Mouse (Mus musculus) gastrocnemius, postnatal 36 days (tissue): ENCODE measurements around the gene Rnasek. TPM values are rescaled to one million over a fixed set of nuclear protein-coding genes. Genes with fewer than 3 reads are reported as not detected.

Source experiments
- DNase-seq, 2 experiments: peaks; one replicate each; pipeline ENCODE4 v3.0.0; 2022
- intact Hi-C: fragments of 180-260 bp; cut with DNase I; formaldehyde crosslinking; loops from one replicate; pipeline ENCODE4 v1.15.1; 2025
- total RNA-seq, 2 experiments: library from RNA; stranded (reverse); gene quantifications; 2 replicates each; pipeline ENCODE4 v1.2.3; 2021

The Rnasek gene
- total RNA-seq, 2 experiments from 2014 or later: 94.6 to 110 TPM

GRCm38 (mm10) chr11:70238591-70239440 is 826 bp downstream of the Rnasek start:
- peak in 1 of 2 experiments; percentile 22 for DNase-seq
- intact Hi-C loops: no loop called here

- intact Hi-C loops: no loop called here
- DNase-seq: peak; percentile 97 to 98
These were observed 2.0 kb downstream of the Rnasek start, which contains the start of gene 0610010K14Rik for GRCm38 (mm10) chr11:70237457-70238167. Gene 0610010K14Rik, minus strand, starts transcription at chr11:70237914.

DNA sequence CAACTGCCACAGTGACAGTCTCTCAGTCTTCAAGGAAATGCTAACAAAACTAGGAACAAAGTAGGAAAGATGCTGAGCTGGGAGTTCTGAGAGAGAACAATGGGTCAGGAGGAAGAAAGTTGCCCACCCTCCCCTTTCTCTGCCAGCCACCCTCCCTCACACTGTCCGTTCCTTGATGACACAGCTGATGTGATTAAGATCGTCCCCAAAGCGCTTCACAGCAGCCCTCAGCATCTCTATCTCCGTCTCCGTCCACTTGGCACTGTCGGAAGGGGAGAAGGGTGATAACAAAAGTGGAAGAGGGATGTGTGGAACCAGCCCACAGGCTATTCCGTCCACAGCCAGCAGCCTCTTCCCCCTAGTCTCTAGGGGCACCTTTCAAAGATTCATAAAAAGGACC is 2.9 kb downstream of the Rnasek start:
- intact Hi-C loops: no loop called here
- DNase-seq: no peak

GRCm38 (mm10) chr11:70235254-70235900 is 4.3 kb downstream of the Rnasek start:
- no peak for DNase-seq
- intact Hi-C loops: no loop called here

- intact Hi-C loops: loop anchor here (5.0 kb wide), 1 partner anchor 73 kb away; no protein-coding TSS in a partner anchor
- no peak for DNase-seq
These were observed 5.1 kb downstream of the Rnasek start for GRCm38 (mm10) chr11:70234497-70234896.

- intact Hi-C loops: loop anchor here (5.0 kb wide), 1 partner anchor 73 kb away; no protein-coding TSS in a partner anchor
- peak; percentile 55 to 61 for DNase-seq
These were observed 5.6 kb downstream of the Rnasek start for GRCm38 (mm10) chr11:70234037-70234436.

DNA sequence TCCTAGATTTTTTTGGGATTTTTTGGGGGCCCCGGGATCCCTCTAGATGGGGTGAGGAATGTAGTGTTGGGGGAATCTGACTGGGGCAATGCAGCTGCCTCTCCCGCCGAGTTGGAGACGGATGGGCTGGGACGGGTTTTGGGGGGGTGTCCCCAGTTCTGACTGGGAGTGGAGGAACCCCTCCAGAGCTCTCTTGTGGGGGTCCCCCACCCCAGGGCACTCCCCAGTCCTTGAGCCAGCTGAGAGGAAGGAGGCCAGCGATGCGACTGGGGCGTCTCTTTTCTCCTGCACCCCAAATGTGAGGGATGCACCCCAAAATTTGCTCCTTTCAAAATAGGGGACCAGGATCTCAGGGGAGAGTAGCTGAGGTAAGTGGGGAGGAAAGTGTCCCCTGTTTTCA is 6.6 kb downstream of the Rnasek start:
- DNase-seq: peak in 1 of 2 experiments; percentile 34
- intact Hi-C loops: loop anchor here (5.0 kb wide), 1 partner anchor 74 kb away; no protein-coding TSS in a partner anchor

GRCm38 (mm10) chr11:70232546-70232945 is 7.1 kb downstream of the Rnasek start:
- intact Hi-C loops: loop anchor here (5.0 kb wide), 1 partner anchor 75 kb away; no protein-coding TSS in a partner anchor
- DNase-seq: peak in 1 of 2 experiments; percentile 74

DNA sequence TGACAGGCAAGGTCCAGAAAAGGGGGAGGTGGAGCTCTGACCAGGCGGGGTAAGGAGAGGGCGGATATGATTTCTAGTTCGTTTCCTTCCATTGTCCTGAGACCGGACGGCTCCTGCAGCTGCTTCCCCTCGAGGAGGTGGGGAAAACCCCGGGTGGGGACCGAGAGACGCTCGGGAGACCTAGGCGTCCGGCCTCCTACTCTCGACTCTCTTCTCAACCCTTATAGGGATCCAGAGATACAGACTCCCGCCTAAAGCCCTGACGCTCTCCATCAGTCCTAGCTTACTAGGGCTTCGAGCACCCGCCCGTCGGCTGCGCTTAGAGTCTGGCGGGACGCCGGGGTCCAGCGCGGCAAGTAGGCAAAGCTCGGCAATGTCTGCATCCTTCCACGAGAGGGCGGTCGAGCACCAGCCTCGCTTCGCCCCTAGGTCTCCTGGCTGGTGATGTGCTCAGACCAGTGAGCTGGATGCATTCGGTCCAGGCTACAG is 9.4 kb downstream of the Rnasek start:
- intact Hi-C loops: loop anchor here (5.0 kb wide), 1 partner anchor 77 kb away; no protein-coding TSS in a partner anchor
- peak; percentile 83 to 84 for DNase-seq

GRCm38 (mm10) chr11:70229260-70230010 is 10.2 kb downstream of the Rnasek start, which contains the start of gene Bcl6b:
Gene Bcl6b, minus strand, starts transcription at chr11:70229798.
- no peak for DNase-seq
- intact Hi-C loops: loop anchor here (5.0 kb wide), 1 partner anchor 78 kb away; no protein-coding TSS in a partner anchor

DNA sequence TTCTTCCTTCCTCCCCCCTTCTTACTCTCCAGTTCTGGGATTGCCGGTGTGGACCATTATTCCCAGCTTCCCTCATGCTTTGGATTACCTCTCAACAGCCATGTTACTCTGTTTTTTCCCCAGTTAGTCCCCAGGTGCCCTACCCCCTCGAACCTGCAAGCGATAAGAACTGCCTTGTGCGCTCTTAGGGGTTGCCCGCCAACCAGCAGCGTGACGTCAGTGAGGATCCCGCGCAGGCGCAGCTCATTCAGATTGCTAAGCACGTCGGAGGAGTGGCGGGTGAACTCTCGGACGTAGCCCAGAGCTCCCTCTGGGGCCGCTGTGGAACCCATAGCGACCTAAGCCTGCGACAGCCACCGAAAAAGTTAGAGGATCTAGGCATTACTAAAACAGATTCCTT is 10.8 kb downstream of the Rnasek start:
- intact Hi-C loops: no loop called here
- DNase-seq: peak; percentile 76 to 80

DNA sequence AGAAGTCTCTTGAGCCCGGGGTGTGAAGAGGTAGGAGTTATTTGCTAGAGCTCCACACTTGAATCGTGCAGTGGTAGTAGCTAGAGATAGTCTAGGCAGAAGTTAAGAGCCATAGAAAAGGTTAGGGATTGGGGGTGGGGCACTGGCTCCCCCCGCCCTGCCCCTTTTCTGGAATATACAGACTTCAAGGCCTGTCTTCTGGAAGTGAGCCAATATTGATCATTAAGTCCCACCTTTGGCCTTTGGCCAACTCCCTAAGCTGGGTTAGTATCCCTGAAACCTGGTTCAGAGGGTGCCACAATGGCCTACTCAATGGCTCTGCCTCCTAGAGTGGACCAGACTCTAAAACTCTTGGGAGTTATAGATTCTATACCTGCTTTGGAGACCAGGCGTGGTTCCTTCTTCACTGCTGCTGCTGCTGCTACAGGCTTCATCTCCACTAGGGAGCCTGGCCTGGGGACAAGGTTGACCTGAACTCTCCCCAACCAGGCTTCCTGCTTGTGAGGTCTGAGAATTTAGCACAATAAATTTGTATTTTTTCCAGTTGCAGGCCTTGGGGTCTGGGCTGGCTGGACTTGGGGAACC is 11.9 kb downstream of the Rnasek start:
- intact Hi-C loops: no loop called here
- DNase-seq: no peak

DNA sequence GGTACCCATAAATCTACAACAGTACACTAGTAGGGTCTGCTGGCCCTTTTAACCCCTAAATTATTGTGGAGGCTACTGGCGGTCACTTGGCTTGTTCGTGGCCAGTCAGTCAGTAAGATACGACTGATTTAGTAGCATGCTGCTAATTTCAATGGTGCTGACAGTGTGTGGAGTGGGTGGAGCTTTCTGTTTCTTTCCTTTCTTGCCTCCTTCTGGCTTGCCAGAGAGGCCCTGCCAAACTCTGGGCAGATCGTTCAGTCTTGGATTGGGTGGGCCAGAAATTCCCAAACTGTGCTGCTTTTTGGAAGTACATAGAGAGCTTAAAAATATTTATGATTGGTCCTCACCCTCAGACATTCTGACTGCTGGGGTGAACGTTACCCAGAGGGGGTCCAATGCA is 12.5 kb downstream of the Rnasek start:
- no peak for DNase-seq
- intact Hi-C loops: no loop called here

DNA sequence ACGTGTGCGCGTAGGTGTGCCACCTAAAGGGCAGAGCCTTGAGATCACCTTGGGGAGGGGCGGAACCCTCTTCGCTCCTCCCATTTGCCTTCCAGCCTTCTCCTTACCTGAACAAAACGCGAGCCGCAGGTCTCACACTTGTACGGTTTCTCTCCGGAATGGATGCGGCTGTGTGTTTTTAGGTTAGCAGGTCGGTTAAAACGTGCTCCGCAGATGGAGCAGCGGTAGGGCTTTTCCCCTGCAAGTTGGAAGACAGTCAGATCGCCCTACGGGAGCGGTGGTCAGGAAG is 13.1 kb downstream of the Rnasek start:
- intact Hi-C loops: no loop called here
- DNase-seq: no peak

DNA sequence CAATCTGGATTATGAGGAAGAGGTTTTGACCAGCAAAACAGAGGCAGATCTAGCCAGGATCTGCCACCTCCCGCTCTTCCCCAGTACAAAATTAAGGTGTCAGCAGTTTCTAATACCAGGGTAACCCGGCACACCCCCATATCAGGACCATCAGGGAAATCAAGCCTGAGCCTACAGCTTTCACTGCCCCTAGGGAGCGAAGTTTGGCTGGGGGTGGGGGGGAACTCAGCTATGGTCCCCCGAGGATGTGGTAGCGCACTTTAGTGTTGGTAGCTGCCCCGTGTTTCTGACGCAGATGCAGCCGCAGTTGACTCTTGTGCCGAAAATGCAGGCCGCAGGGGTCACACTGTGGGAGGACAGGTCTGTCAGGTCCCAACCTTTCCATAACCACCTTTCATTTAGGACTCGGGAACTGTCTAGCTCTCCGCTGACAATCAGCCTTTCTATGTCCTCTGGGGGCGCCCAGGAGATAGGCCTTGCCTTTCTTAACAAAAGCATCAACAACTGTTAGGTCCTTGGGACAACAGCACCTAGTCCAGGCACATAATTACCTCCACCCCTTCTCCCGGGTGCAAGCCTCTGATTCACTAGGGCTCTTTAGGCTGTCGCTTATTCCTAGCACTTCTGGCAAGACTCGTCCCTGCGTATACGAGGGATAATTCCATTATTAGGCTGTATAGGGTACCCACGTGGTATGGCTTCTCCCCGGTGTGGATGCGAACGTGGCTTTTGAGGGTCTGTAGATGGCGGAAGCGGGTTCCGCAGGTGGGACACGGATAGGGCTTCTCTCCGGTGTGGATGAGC is 13.6 kb downstream of the Rnasek start:
- DNase-seq: no peak
- intact Hi-C loops: no loop called here

- DNase-seq: no peak
- intact Hi-C loops: no loop called here
These were observed 15.9 kb downstream of the Rnasek start for GRCm38 (mm10) chr11:70223724-70224123.

DNA sequence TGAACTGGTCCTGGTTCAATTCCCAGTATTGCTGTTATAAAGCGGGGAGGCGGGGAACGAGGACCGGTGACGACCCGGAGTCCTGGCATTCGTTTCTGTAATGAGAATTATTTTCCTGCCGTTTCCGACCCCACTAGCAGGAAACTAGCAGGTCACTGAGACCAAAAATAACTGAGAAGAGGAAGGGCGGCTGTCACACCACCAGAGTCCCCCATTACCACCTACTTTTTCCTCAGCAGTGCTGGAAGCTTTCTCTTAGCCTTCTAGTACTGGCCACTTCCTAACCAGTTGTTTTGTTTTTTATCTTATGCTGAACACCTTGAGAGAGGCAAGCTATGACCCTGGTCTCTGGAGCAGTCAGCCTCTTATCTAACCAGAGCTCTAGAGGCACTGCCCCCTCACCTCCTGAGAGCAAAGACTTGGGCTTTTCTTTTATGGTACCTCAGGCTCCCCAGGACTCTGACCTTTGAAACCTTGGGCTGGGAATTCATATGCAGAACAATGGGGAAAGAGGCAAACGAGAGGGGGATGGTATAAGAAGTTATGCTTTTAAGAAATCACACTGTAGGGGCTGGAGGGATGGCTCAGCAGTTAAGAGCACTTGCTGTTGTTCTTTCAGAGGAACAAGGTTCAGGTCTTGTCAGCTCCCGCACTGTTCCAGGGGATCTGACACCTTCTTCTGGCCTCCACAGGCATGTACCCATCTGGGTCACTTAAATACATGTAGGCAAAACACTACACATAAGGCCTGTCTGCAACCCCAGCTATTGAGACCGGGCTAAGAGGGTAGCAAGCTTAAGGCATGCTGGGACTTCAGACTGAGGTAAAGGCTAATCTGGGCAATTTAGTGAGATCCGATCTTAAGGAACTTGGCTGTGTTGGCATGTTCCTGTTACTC is 17.8 kb downstream of the Rnasek start:
- intact Hi-C loops: no loop called here
- no peak for DNase-seq
